17 mouse cellular contexts compared by ENCODE assay signal in the genomic region with DNA sequence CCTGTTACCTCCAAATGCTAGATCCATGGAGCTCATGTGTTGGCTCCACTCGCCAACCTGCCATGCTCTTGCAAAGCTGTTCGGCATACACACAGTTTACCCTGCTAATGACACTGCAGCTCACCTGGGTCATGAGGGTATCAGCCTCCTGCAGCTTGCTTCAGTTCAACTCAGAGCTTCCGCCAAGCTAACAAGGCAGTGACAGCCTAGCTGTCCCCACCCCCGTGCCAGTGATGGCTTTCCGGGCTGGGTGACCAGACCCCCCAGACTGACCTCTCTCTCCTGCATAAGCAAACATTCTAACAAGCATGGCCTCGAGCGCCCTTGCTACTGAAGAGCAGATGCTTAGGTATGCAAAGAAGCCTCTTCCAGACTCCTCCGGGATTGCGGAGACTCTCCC.
DNase-seq lines count a peak whose midpoint lies in the region; ATAC-seq lines count a peak whose summit lies in the region.
"Had no signal": no experiment of that assay in that cellular context is flagged by ENCODE, and none has a peak within 500 bp of the region (broad histone marks: within the 10 kb centered on the region; RNA-seq: fewer than 3 reads in every experiment).

No protein-coding gene starts in this region.

- 36% methylated on average over 9 of the region's 9 CpGs for WGBS in lung, embryonic 15.5 days
- 48% methylated on average over 9 of the region's 9 CpGs for WGBS in liver, embryonic 11.5 days
- 38% methylated on average over 9 of the region's 9 CpGs for WGBS in liver, embryonic 15.5 days (ENCODE audit: insufficient replicate concordance)

- peak overlapping the region; percentile 55; the same call in 1 of the 2 replicates for H3K27ac ChIP-seq in lung, embryonic 15.5 days
- no peak overlapping the region for H3K27ac ChIP-seq in liver, embryonic 11.5 days (ENCODE audit: low read depth, low read length)
- no peak overlapping the region for H3K27ac ChIP-seq in liver, embryonic 15.5 days (replicated peaks)
- H3K27ac ChIP-seq: embryonic facial prominence, embryonic 10.5 days; forebrain, embryonic 15.5 days; heart, adult 2 months; hindbrain, embryonic 15.5 days had no signal

- no peak overlapping the region for H3K4me2 ChIP-seq in lung, embryonic 15.5 days
- H3K4me2 ChIP-seq in liver, embryonic 11.5 days = peak overlapping the region; percentile 42
- no peak overlapping the region for H3K4me2 ChIP-seq in liver, embryonic 15.5 days
- H3K4me2 ChIP-seq: forebrain, embryonic 15.5 days; heart, embryonic 11.5 days; hindbrain, embryonic 15.5 days had no signal

- DNase-seq in lung, postnatal 36 days = no peak
- no peak for DNase-seq in liver, embryonic 11.5 days (ENCODE audit: low spot score)
- DNase-seq in gastrocnemius, postnatal 10 days = no peak
- DNase-seq in left cerebral cortex, adult 11 months (ENCODE audit: low spot score) = no peak
- DNase-seq: adrenal gland, adult 2 months; adrenal gland, postnatal 25 days; cerebellum, adult 18-20 months; cerebellum, adult 9-11 months; cerebellum, postnatal 36 days; heart, adult 2 months had no signal

- no peaks in the 10 kb centered on the region for H3K27me3 ChIP-seq in lung, embryonic 15.5 days
- no peaks in the 10 kb centered on the region; the same call in 1 of the 2 replicates for H3K27me3 ChIP-seq in liver, embryonic 11.5 days (replicated peaks; ENCODE audit: control insufficient read depth, insufficient read depth, low read length)
- peaks cover 16% of the 10 kb centered on the region; the same call in 1 of the 2 replicates for H3K27me3 ChIP-seq in liver, embryonic 15.5 days
- H3K27me3 ChIP-seq: forebrain, embryonic 15.5 days had no signal

- H3K36me3 ChIP-seq in lung, embryonic 15.5 days = no peaks in the 10 kb centered on the region
- no peaks in the 10 kb centered on the region for H3K36me3 ChIP-seq in liver, embryonic 11.5 days (ENCODE audit: control insufficient read depth, insufficient read depth, low read length)
- H3K36me3 ChIP-seq in liver, embryonic 15.5 days (replicated peaks) = no peaks in the 10 kb centered on the region
- H3K36me3 ChIP-seq: embryonic facial prominence, embryonic 10.5 days; forebrain, embryonic 15.5 days; hindbrain, embryonic 15.5 days had no signal

- H3K4me1 ChIP-seq in lung, embryonic 15.5 days = peaks cover 30% of the 10 kb centered on the region
- peaks cover 6% of the 10 kb centered on the region for H3K4me1 ChIP-seq in liver, embryonic 11.5 days (replicated peaks; ENCODE audit: control insufficient read depth, insufficient read depth, low read length)
- H3K4me1 ChIP-seq in liver, embryonic 15.5 days (replicated peaks) = peaks cover 16% of the 10 kb centered on the region
- H3K4me1 ChIP-seq: hindbrain, embryonic 15.5 days had no signal

- no peak for ATAC-seq in lung, embryonic 15.5 days (ENCODE audit: borderline replicate concordance, extremely low read depth, low FRiP score, low TSS enrichment)
- peak; percentile 58; the same call in 1 of the 2 replicates for ATAC-seq in liver, embryonic 11.5 days (replicated peaks; ENCODE audit: low FRiP score)
- ATAC-seq in liver, embryonic 15.5 days (ENCODE audit: insufficient read depth) = 0 out of 2 replicates have a peak, but pooled peaks have one; percentile 22
- ATAC-seq: forebrain, embryonic 15.5 days had no signal

- H3K9me3 ChIP-seq in lung, embryonic 15.5 days = no peaks in the 10 kb centered on the region
- no peaks in the 10 kb centered on the region for H3K9me3 ChIP-seq in liver, embryonic 11.5 days (ENCODE audit: control insufficient read depth, low read length)
- no peaks in the 10 kb centered on the region for H3K9me3 ChIP-seq in liver, embryonic 15.5 days (replicated peaks)
- H3K9me3 ChIP-seq: embryonic facial prominence, embryonic 10.5 days; forebrain, embryonic 15.5 days; hindbrain, embryonic 15.5 days had no signal

- no peak overlapping the region for H3K4me3 ChIP-seq in lung, embryonic 15.5 days
- no peak overlapping the region; the same call in 1 of the 2 replicates for H3K4me3 ChIP-seq in liver, embryonic 11.5 days (ENCODE audit: low read depth, low read length)
- no peak overlapping the region for H3K4me3 ChIP-seq in liver, embryonic 15.5 days (replicated peaks)
- H3K4me3 ChIP-seq: embryonic facial prominence, embryonic 10.5 days; erythroblast, embryonic 14.5 days; forebrain, embryonic 15.5 days; heart, adult 2 months; hindbrain, embryonic 15.5 days had no signal

- H3K9ac ChIP-seq in lung, embryonic 15.5 days = no peak overlapping the region
- H3K9ac ChIP-seq in liver, embryonic 11.5 days (ENCODE audit: low read depth, low read length) = no peak overlapping the region
- no peak overlapping the region for H3K9ac ChIP-seq in liver, embryonic 15.5 days
- H3K9ac ChIP-seq: forebrain, embryonic 15.5 days; hindbrain, embryonic 15.5 days had no signal
